Mouse (Mus musculus) forebrain, embryonic 10.5 days (tissue): ENCODE measurements at regions not wholly inside any gene's neighbourhood (a gene's known extent, or its start where the extent isn't known, plus 50 kb on each side); places are given as distances from the start of the nearest gene placed in this dataset.
"Not testable (repeated sequence)": the region's sequence is repeated elsewhere in the genome, so short reads cannot be mapped to it uniquely, and the experiment has no call there.

Experiments used
- DNase-seq: peaks from one replicate; pipeline ENCODE4 v3.0.0-alpha.2; 2017; ENCODE audit warnings: low spot score; ENCODE audit errors: extremely low spot score
- H3K27ac ChIP-seq: fragments of 300-500 bp; sonication (generic); 2 replicates; pipeline ENCODE4 v1.5.1; 2016; ENCODE audit warnings: mild to moderate bottlenecking
- H3K27me3 ChIP-seq: fragments of 300-500 bp; sonication (generic); 2 replicates; pipeline ENCODE4 v1.6.1; 2016; ENCODE audit warnings: mild to moderate bottlenecking; ENCODE audit not compliant: poor library complexity, severe bottlenecking
- H3K36me3 ChIP-seq: fragments of 300-500 bp; sonication (generic); replicated peaks from 2 replicates; pipeline ENCODE4 v1.6.1; 2016; ENCODE audit warnings: mild to moderate bottlenecking, moderate library complexity
- H3K4me1 ChIP-seq: fragments of 300-500 bp; sonication (generic); 2 replicates; pipeline ENCODE4 v1.6.1; 2016
- H3K4me3 ChIP-seq: fragments of 300-500 bp; sonication (generic); 2 replicates; pipeline ENCODE4 v1.5.1; 2016; ENCODE audit warnings: mild to moderate bottlenecking, moderate library complexity
- H3K9me3 ChIP-seq: fragments of 300-500 bp; sonication (generic); 2 replicates; pipeline ENCODE4 v1.6.1; 2016; ENCODE audit warnings: mild to moderate bottlenecking, moderate library complexity
- WGBS: fragments of 180-500 bp; shearing (Covaris S2); methylation state at CpG from one replicate; pipeline ENCODE4 v1.1.7; 2016; 5-methylcytosine and 5-hydroxymethylcytosine counted together

DNA sequence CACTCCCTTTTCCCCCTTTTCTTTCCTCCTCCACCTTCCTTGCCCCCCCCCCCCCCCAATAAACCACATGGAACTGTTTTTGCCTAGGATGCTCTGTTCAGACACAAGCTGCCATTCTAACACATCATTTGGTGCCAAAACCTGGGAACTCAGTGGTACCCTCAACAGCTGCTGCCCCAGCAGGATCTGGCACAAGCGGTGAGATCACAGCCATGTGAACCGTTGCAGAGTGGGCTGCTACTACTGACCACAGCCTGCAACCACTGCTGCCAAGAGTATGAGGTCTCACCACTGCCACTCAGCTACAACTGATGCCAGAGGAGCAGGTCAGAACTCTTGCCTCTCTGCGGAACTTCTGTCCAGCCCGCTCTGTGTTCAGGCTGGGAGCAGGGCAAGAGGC lies 206.2 kb downstream of the Pcsk1 start:
- Histone ChIP-seq H3K4me1 (no peaks in the 10 kb centered on the region), H3K4me3 (no peak overlapping the region), H3K36me3 (no peaks in the 10 kb centered on the region), H3K27ac (no peak overlapping the region), H3K27me3 (no peaks in the 10 kb centered on the region), H3K9me3 (peaks cover 7% of the 10 kb centered on the region)
- DNase-seq = no peak
- 96% methylated on average over 4 of the region's 4 CpGs for WGBS

DNA sequence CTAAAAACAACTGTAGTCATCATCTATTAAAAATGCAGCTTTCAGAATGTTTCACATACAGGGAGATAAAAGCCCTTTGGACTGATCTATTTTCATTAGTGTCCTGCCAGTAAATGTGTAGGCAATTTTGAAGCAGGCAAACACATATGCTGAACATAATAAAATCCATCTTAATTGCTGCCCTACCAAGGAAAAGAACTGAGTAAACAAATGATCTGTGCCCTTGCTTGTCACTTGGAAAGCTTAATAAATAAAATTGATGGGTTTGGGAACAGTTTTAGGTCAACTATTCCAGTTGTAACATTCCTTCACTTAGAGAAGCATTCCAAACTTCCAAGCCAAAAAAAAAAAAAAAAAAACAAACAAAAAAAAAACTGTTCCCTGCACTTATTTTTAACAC lies 230.2 kb downstream of the Pcsk1 start:
- no peak overlapping the region for H3K4me3 ChIP-seq
- H3K9me3 ChIP-seq = no peaks in the 10 kb centered on the region
- H3K27ac ChIP-seq = no peak overlapping the region
- H3K4me1 ChIP-seq = no peaks in the 10 kb centered on the region
- H3K36me3 ChIP-seq = no peaks in the 10 kb centered on the region
- no peaks in the 10 kb centered on the region for H3K27me3 ChIP-seq
- no peak for DNase-seq

DNA sequence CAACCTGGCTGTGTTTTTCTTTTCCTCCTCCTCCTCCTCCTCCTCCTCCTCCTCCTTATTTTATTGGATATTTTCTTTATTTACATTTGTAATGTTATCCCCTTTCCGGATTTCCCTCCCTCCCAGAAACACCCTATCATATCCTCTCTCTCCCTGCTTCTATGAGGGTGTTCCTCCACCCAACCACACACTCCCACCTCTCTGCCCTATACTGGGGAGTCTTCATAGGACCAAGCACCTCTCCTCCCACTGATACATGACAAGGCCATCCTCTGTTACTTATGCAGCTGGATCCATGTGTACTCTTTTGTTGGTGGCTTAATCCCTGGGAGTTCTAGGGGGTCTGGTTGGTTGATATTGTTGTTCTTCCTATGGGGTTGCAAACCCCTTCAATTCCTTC lies 230.6 kb downstream of the Pcsk1 start:
- WGBS = 56% methylated on average over 1 of the region's 1 CpGs
- Histone ChIP-seq H3K27ac (no peak overlapping the region), H3K9me3 (no peaks in the 10 kb centered on the region), H3K27me3 (no peaks in the 10 kb centered on the region), H3K4me3 (no peak overlapping the region), H3K4me1 (no peaks in the 10 kb centered on the region), H3K36me3 (no peaks in the 10 kb centered on the region)
- no peak for DNase-seq

DNA sequence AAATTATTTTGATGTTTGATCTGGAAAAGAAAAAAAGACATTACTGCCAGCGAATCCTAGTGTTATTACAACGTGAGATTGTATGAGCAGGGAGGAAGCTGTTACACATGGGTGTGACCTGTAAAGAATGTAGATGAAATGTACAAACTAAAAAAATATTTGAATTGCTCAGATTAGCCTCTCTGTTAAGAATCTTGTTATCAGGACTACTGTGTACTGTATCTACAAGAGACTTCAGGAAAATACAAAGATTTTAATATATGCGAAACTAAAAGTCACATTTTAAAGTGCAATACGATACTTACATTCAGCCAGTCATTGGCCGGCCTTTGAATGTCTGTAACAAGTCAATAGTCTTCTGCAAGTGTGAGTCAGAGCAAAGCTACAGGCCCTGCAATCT lies 247.4 kb downstream of the Pcsk1 start:
- DNase-seq = no peak
- H3K9me3 ChIP-seq = no peaks in the 10 kb centered on the region
- 91% methylated on average over 5 of the region's 5 CpGs for WGBS
- H3K36me3 ChIP-seq = no peaks in the 10 kb centered on the region
- H3K27ac ChIP-seq = no peak overlapping the region
- H3K4me3 ChIP-seq = no peak overlapping the region
- H3K27me3 ChIP-seq = no peaks in the 10 kb centered on the region
- no peaks in the 10 kb centered on the region for H3K4me1 ChIP-seq

DNA sequence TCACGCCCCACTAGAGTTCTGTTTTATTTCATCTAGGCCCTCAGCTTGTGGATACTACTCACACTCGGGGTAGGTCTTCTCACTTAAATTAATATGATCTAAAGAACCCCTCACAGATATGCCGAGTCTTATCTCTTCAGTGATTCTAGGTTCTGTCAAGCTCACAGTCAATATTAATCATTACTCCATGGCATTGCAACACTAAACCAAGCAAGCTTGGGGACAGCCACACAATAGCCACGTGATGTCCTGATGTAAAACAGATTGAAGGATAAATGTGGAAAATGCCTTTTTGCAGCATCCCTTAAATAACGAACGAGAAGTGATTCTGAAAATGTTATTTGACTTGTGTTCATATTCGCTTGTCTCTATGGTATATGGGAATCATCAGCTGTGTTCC lies 253.8 kb downstream of the Pcsk1 start:
- Histone ChIP-seq H3K27me3 (no peaks in the 10 kb centered on the region), H3K27ac (no peak overlapping the region), H3K4me3 (no peak overlapping the region), H3K9me3 (no peaks in the 10 kb centered on the region), H3K4me1 (no peaks in the 10 kb centered on the region), H3K36me3 (no peaks in the 10 kb centered on the region)
- DNase-seq = no peak
- 90% methylated on average over 7 of the region's 7 CpGs for WGBS

DNA sequence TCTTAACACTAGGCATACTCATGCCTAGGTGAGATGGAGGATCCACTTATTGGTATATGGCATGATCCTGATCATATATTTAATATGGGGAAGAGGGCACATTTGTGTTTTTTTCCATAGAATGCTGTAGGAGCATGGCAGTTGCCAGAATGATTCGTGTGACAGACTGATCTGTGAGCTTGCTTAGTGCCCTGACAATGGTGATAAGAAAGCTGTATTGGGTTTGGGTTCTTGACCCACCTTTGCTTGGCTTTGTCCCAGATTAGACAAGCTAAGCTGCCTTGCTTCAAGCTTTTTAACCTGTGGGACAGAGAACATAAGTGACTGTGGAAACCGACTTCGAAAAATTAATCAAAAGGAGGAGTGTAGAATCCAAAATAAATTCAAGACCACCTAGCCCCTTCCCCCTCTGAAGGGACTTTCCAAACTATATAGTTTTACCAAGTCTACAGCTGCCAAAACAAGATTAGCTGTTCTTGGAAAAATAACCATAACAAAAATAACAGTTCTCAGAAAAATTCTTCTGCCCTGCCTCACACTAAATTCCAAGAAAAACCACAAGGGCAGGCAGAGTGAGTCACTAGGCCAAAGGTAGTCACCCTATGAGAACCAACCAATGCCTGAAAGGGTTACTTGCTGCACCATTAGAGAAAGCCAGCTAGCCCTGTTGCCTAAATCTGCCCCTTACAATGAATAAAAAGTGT lies 277.2 kb downstream of the Pcsk1 start:
- Histone ChIP-seq H3K4me1 (no peaks in the 10 kb centered on the region), H3K27me3 (no peaks in the 10 kb centered on the region), H3K36me3 (no peaks in the 10 kb centered on the region), H3K9me3 (no peaks in the 10 kb centered on the region), H3K4me3 (no peak overlapping the region), H3K27ac (no peak overlapping the region)
- 86% methylated on average over 3 of the region's 3 CpGs for WGBS
- DNase-seq = no peak

DNA sequence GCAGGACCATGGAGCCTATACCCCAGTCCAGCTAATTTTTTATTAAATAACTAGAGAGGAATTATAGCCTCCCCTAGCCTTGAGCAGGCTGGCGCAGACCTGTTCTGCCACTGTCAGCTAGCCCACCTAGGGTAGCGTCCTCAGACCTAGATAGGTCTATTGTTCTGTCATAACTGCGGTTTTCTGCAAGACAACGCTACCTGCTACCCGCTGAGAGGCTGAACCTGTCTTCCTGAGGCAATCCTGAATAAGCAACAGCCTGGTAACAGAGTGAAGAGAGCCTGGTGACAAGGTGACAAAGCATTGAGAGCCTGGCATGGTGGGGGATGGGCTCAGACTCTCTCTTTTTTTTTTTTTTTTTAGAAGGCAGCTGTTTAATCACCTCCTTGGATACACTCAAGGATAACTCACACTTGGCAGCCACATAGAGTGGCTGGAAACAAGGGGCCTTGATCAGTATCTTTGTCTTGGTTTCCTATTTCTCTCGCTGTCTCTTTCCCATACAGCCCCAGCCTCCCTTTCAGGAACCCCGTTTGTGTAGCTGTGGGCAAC lies 278.7 kb downstream of the Pcsk1 start:
- no peak overlapping the region for H3K27ac ChIP-seq
- no peaks in the 10 kb centered on the region for H3K9me3 ChIP-seq
- no peaks in the 10 kb centered on the region for H3K27me3 ChIP-seq
- H3K4me3 ChIP-seq = no peak overlapping the region
- no peaks in the 10 kb centered on the region for H3K36me3 ChIP-seq
- WGBS = 69% methylated on average over 7 of the region's 7 CpGs
- no peaks in the 10 kb centered on the region for H3K4me1 ChIP-seq
- DNase-seq = no peak

DNA sequence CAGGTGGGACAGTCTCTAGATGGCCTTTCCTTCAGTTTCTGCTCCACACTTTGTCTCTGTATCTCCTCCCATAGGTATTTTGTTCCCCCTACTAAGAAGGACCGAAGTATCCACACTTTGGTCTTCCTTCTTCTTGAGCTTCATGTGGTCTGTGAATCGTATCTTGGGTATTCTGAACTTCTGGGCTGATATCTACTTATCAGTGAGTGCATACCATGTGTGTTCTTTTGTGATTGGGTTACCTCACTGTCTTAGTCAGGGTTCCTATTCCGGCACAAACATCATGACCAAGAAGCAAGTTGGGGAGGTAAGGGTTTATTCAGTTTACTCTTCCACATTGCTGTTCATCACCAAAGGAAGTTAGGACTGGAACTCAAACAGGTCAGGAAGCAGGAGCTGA lies 287.5 kb downstream of the Pcsk1 start:
- H3K4me3 ChIP-seq, H3K9me3 ChIP-seq, DNase-seq, H3K4me1 ChIP-seq, H3K36me3 ChIP-seq, H3K27ac ChIP-seq, H3K27me3 ChIP-seq: not testable (repeated sequence)
- WGBS = 87% methylated on average over 3 of the region's 3 CpGs

- no peak for DNase-seq
- Histone ChIP-seq H3K27me3 (no peaks in the 10 kb centered on the region), H3K36me3 (no peaks in the 10 kb centered on the region), H3K4me3 (no peak overlapping the region), H3K27ac (no peak overlapping the region), H3K9me3 (no peaks in the 10 kb centered on the region), H3K4me1 (no peaks in the 10 kb centered on the region)
- WGBS = 82% methylated on average over 1 of the region's 1 CpGs
Measured at GRCm38 (mm10) chr13:75377717-75378116, 288.1 kb downstream of the Pcsk1 start.

DNA sequence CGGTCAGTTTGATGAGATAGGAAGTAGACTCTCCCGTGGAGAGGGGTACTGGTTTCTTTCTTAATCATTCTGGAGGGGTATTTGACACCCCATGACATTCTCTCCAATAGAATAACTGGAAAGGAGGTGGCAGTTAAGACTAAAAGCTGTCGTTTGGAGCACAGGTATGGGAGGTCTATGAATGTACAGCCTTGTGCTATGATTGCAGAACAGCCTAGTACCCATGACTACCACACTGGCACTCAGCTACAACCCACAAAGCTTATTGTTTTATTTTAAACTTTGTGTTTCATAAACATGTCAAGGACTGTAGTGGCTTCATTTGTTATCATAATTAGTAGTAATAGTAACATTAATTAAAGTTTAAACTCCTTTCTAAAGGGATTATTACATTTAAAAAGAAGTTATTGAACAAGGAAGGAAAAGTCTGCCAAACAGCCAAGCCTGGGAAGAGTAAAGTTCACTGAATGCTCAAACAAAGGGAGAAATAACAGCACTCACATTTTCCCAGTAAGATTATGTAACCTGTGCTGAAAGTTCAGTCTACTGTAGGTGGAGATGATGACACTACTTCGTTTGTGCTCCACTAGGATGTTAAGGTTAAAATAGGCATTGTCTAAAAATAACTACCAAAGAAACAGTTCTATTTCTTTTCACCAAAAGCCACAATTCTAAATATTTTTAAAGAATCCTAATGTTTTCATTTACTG lies 295.2 kb downstream of the Pcsk1 start:
- H3K36me3 ChIP-seq = no peaks in the 10 kb centered on the region
- H3K27me3 ChIP-seq = no peaks in the 10 kb centered on the region
- no peak overlapping the region for H3K27ac ChIP-seq
- no peaks in the 10 kb centered on the region for H3K9me3 ChIP-seq
- no peak overlapping the region for H3K4me3 ChIP-seq
- H3K4me1 ChIP-seq = no peaks in the 10 kb centered on the region
- no peak for DNase-seq
- 81% methylated on average over 4 of the region's 4 CpGs for WGBS

DNA sequence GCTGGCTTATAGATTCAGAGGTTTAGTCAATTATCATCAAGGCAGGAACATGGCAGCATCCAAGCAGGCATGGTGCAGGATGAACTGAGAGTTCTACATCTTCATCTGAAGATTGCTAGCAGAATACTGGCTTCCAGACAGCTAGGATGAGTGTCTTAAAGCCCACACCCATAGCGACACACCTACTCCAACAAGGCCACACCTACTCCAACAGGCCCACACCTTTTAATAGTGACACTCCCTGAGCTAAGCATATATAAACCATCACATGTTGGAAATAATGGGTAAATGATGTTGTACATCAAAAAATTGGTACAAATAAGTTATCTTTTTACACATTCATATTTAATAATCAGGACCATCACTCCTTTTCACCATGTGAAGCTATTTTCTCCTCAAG lies 299.6 kb downstream of the Pcsk1 start:
- H3K4me1 ChIP-seq = no peaks in the 10 kb centered on the region
- no peak overlapping the region for H3K27ac ChIP-seq
- no peak for DNase-seq
- no peaks in the 10 kb centered on the region for H3K9me3 ChIP-seq
- 92% methylated on average over 1 of the region's 1 CpGs for WGBS
- no peaks in the 10 kb centered on the region for H3K27me3 ChIP-seq
- no peak overlapping the region for H3K4me3 ChIP-seq
- no peaks in the 10 kb centered on the region for H3K36me3 ChIP-seq

DNA sequence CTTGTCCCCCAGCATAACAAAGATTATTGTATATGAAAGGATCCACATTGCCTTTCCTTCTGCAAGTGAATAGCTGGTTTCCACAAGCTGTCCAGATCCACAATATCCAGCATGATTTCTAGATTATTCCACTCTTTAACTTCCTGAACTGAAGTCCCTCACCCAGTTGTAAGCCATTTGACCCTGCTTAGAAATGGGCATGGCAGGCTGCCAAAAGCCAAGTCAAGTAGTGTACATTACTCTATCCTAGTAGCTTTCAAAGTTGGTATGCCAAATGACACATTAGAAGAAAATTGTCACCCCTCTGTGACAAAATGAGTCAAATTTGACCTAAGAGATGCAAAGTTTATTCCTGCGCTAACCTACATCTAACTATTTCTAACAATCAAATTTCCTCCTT lies 300.6 kb downstream of the Pcsk1 start:
- Histone ChIP-seq H3K9me3 (no peaks in the 10 kb centered on the region), H3K36me3 (no peaks in the 10 kb centered on the region), H3K27ac (no peak overlapping the region), H3K4me3 (no peak overlapping the region), H3K4me1 (no peaks in the 10 kb centered on the region), H3K27me3 (no peaks in the 10 kb centered on the region)
- WGBS = 96% methylated on average over 1 of the region's 1 CpGs
- no peak for DNase-seq

DNA sequence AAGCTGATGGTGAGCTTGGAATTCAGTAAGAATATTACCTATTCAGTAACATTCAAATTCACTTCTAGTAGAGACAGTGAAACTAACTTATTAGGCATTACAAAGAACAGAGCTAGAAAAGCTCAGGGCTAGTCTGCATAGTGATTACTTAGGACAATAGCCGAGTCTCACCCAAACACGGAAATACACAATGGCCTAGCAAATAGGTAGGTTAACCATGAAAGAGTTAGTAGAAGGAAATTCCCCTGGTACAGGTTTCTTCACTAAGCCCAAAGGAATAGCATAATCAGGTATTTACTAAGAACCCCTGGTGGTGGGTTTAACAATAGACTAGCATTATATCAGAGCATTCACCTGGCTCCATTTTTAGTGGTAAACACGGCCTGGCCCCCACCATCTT lies 306.7 kb upstream of the Ell2 start:
- H3K27ac ChIP-seq, H3K27me3 ChIP-seq, H3K4me3 ChIP-seq, H3K9me3 ChIP-seq, DNase-seq, H3K4me1 ChIP-seq, H3K36me3 ChIP-seq: not testable (repeated sequence)
- 86% methylated on average over 3 of the region's 3 CpGs for WGBS
